Mouse (Mus musculus): Measurements from ENCODE around the gene Hibadh.

DNA sequence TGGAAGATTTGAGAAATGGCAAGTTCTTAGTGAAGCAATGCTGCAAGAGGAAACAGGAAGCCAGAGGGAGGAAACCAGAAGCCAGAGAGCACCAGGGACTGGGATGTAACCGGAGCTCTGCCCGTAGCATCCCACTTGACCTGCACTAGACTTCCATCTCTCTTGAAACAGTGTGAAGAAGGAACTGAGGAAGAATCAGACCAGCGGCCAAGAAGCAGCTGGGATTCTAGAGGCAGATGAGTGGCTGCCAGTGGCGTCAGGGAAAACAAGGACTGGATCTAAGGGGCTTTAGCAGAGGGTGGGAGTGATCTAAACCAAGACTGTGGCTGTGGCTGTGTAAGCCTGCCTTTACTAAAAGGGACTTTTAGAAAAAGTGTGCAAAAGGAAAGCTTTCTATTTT is 95.8 kb downstream of the Hibadh start:
- no peak for TF ChIP-seq GATA1 (IDR thresholded peaks at IDR 0.05; ENCODE audit: borderline replicate concordance, low read length)
- no peak for TF ChIP-seq FLI1 (IDR thresholded peaks at IDR 0.05; ENCODE audit: low read length)
